Mouse (Mus musculus) kidney, postnatal 36 days (tissue): ENCODE results near the gene Tsc22d3.

Experiments
- DNase-seq, 2 experiments: peaks; one replicate each; pipeline ENCODE4 v3.0.0; 2021 to 2022; ENCODE audit warnings: mixed read lengths in 2 of 2

Gene Tsc22d3

GRCm38 (mm10) chrX:140494170-140494569, 106.3 kb downstream of the Tsc22d3 start:
- DNase-seq: no peak

- no peak for DNase-seq
These were observed 106.9 kb downstream of the Tsc22d3 start for GRCm38 (mm10) chrX:140493527-140494029.

- peak; percentile 70 to 78 for DNase-seq
These were observed 108.4 kb downstream of the Tsc22d3 start for GRCm38 (mm10) chrX:140491884-140492571.

GRCm38 (mm10) chrX:140490203-140490602, 110.3 kb downstream of the Tsc22d3 start:
- no peak for DNase-seq
